Mouse (Mus musculus): Measurements from ENCODE around the gene Ctnnd2. TPM values are rescaled to one million over a fixed set of nuclear protein-coding genes. Genes with fewer than 3 reads are reported as not detected.

The Ctnnd2 gene
- total RNA-seq, 2 experiments from 2014 or later, result 4.1 TPM; not detected in 1

- ATAC-seq (replicated peaks; ENCODE audit: low FRiP score, low TSS enrichment, poor library complexity, severe bottlenecking), result no peak
Measured at GRCm38 (mm10) chr15:30908027-30908426, 735.6 kb downstream of the Ctnnd2 start.

DNA sequence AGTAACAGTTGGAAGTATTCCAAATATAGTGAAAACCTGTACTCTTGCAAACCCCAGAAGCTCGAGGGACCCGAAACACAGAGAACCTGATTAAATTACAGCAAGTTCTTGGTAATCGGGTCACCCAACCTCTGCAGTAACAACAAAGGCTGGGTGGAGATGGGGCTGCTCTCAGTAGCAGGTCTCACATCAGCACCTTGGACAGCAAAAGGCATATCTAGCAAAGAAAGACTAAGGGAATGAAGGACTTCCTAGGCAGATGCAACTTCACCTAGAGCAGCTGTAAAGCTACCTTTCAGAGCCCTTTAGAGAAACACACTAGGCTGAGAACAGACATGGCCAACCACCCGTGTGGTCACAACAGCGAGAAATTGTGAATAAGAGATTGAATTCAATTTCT, 741.0 kb downstream of the Ctnnd2 start:
- no peak for ATAC-seq (replicated peaks; ENCODE audit: low FRiP score, low TSS enrichment, poor library complexity, severe bottlenecking)

GRCm38 (mm10) chr15:30925838-30926237, 753.4 kb downstream of the Ctnnd2 start:
- no peak for ATAC-seq (replicated peaks; ENCODE audit: low FRiP score, low TSS enrichment, poor library complexity, severe bottlenecking)

GRCm38 (mm10) chr15:30927632-30928031, 755.2 kb downstream of the Ctnnd2 start:
- no peak for ATAC-seq (replicated peaks; ENCODE audit: low FRiP score, low TSS enrichment, poor library complexity, severe bottlenecking)

DNA sequence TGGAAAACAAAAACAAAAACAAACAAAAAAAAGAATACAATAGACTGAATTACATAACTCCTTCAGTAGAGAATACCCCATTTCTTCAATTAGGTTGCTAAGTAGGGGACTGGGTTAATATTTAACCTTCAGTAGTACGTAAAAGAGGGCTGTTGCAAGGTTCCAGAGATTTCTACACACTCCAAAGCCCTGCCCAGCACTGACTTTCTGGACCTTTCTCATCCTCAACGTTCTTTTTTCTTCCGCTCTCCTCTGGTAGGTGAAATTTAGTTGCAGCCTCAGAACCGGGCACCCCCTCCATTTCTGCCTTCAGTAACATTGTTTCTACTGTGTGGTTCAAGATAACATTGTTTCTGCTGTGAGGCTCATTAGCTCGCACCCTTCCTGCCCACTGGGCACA, 759.5 kb downstream of the Ctnnd2 start:
- ATAC-seq (replicated peaks; ENCODE audit: low FRiP score, low TSS enrichment, poor library complexity, severe bottlenecking), result no peak

- ATAC-seq (replicated peaks; ENCODE audit: low FRiP score, low TSS enrichment, poor library complexity, severe bottlenecking), result no peak
Measured at GRCm38 (mm10) chr15:30945863-30946262, 773.5 kb downstream of the Ctnnd2 start.

DNA sequence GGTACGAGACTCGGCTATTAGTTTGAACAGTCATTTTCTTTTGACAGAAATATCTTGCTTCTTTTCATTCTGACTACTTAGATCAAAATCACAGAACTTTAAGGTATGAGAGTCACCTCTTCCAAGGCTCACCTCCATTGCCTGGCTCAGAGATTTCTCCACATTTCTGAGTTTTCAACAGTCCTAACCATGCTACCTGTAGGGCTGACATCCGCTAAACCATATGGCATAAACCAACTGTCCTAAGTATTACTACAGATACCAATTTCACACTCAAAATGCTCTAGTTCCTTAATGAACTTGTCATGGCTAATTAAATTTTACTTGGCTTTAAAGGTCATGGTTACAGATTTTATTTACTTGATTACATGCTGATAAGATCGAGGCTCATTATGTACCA, 786.1 kb downstream of the Ctnnd2 start:
- ATAC-seq (replicated peaks; ENCODE audit: low FRiP score, low TSS enrichment, poor library complexity, severe bottlenecking), result no peak

DNA sequence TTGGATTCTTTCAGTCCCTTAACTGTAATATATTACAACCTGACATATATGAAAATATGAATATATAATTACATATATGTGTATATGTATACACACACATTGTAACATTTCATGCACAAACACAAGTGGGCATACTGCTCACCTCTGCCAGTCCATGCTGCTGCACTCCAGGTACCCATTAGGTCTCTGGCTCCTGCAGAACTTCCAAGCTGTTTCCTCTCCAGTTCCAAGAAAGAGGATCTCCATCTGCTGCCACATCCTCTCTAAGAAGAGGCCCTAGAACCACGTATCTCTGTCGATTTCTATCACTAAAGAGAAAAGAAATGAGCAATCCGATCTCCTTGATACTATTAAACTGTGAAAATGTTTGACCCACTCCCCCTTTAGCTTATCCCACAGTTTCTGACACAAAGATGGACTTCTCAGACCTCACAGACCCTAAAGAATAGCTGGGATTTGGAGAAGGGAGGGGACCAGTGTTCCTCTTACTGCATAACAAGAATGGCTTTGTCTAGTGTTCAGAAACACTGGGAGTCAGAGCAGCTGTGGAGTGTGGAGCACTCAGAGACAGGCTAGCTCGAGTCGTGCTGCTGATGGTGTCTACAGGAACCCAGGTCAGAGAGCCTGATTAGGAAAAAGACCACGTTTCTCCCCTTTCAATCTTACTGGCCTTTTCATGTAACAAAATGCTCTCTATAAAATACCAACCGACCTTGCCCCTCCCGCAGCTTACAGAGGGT, 790.2 kb downstream of the Ctnnd2 start:
- no peak for ATAC-seq (replicated peaks; ENCODE audit: low FRiP score, low TSS enrichment, poor library complexity, severe bottlenecking)

GRCm38 (mm10) chr15:30964046-30964445, 791.7 kb downstream of the Ctnnd2 start:
- no peak for ATAC-seq (replicated peaks; ENCODE audit: low FRiP score, low TSS enrichment, poor library complexity, severe bottlenecking)

DNA sequence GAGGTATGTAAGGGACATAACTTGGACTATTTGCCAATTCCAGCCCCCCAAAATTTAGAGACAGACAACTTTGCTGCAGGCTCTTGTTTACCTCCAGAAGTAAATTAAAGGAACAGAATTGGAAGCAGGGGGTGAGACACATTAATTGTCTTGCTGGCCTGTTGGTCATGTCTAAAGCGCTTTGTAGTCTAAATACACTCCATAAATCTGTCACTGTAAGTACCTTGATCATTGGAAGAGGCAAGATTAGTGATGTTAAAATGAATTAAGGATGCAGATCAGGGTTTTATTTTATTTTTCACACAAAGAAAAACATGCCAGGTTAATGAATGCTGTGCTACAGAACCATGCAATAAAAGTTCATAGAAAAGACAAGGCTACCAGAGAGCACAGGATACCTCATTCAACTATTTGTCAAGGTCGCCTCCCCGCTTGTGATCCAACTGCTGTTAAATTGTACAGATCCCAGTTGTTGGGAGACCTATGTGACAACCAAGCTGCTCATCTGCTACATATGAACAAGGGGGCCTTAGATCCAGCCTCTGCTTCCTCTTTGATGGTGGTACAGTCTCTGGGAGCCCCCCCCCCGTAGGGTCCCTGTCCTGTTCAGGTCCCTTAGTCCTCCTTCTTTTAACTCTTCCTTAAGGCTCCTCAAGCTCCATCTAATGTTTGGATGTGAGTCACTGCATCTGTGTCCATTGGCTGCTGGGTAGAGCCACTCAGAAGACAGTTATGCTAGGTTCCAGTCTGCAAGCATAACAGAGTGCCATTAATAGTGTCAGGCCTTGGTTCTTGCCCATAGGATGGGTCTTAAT, 792.7 kb downstream of the Ctnnd2 start:
- ATAC-seq (replicated peaks; ENCODE audit: low FRiP score, low TSS enrichment, poor library complexity, severe bottlenecking), result no peak

DNA sequence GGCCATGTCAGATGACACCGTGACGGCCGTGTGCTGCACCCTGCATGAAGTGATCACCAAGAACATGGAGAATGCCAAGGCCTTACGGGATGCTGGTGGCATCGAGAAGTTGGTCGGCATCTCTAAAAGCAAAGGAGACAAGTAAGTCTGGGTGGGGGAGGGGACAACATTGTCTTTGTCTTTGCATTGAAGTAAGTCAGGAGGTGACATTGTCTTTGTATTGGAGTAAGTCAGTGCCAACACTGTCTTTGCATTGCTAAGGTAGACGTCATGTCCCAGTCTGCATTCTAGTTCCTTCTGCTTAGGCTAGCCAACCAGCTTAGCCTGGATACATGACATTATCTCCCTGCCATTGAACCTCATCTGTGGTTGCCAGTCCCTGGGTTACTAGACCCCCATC, 794.4 kb downstream of the Ctnnd2 start:
- no peak for ATAC-seq (replicated peaks; ENCODE audit: low FRiP score, low TSS enrichment, poor library complexity, severe bottlenecking)

GRCm38 (mm10) chr15:30974436-30974835, 802.0 kb downstream of the Ctnnd2 start:
- ATAC-seq (replicated peaks; ENCODE audit: low FRiP score, low TSS enrichment, poor library complexity, severe bottlenecking), result no peak

GRCm38 (mm10) chr15:30974991-30975775, 802.8 kb downstream of the Ctnnd2 start:
- ATAC-seq (replicated peaks; ENCODE audit: low FRiP score, low TSS enrichment, poor library complexity, severe bottlenecking), result no peak

DNA sequence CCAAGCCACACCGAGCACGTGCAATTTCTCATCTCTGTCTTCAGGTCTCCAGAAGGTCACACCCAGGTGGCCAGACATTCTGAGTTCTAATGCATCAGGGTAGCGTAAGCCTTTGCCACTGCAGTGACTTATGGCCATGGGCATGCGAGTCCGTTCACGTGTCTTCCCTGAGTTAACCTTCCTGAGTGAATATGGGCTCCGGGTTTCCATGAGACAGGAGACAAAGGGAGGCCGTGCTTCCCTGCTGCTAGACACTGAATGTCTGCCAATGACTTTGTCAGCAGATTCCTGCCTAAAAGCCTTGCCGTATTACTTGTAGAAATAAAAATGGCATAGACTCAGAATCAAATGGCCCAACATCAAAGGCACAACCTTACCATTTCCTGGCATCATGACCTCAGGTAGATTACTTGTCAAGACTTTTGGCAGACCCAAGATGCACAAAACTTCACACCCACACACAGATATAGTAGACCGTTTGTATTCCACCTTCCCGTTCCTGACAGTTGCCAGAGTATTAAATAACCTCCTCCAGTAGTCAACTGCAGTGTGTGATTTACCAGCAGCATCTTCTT, 804.9 kb downstream of the Ctnnd2 start:
- ATAC-seq (replicated peaks; ENCODE audit: low FRiP score, low TSS enrichment, poor library complexity, severe bottlenecking), result no peak

DNA sequence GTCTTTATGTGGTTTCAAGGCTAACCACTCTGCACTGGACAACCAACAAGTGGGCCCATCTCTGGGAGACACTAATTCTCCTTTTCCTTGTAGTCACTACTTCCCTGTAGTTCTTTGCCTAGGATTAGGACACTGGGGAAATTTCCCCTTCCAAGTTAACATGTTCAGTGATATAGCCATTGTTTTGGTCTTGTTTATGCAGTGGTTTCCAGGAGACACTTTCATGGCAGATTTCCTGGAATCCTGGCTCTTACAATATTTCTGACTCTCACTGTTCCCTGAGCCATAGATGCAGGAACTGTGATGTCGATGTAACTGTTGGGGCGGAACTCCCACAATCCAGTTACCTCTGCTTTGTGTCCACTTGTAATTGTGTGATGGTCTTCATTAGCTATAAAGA, 814.5 kb downstream of the Ctnnd2 start:
- no peak for ATAC-seq (replicated peaks; ENCODE audit: low FRiP score, low TSS enrichment, poor library complexity, severe bottlenecking)

GRCm38 (mm10) chr15:30990421-30991252, 818.2 kb downstream of the Ctnnd2 start:
- no peak for ATAC-seq (replicated peaks; ENCODE audit: low FRiP score, low TSS enrichment, poor library complexity, severe bottlenecking)

GRCm38 (mm10) chr15:30992357-30992756, 820.0 kb downstream of the Ctnnd2 start:
- no peak for ATAC-seq (replicated peaks; ENCODE audit: low FRiP score, low TSS enrichment, poor library complexity, severe bottlenecking)

DNA sequence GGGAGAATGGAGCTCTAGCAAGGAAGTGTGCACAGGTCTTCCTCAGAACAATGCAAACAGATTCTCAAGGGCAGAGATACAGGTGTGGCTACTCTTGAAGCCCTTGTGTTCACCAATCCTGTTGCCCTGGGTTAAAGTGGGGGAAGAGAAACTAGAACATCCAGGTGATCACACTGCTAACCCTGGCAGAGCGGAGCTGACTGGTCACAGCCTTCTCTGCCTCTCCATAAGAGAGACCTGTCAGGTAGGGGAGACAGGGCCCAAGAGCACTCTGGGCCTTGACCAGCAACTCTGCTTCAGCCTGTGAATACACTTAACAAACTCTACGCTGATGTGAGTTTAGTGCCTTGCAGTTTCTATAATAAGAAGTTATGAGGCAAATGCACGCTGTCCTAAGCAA, 820.5 kb downstream of the Ctnnd2 start:
- ATAC-seq (replicated peaks; ENCODE audit: low FRiP score, low TSS enrichment, poor library complexity, severe bottlenecking), result no peak

- no peak for ATAC-seq (replicated peaks; ENCODE audit: low FRiP score, low TSS enrichment, poor library complexity, severe bottlenecking)
Measured at GRCm38 (mm10) chr15:30995346-30995745, 823.0 kb downstream of the Ctnnd2 start.

Data from megakaryocyte-erythroid progenitor cell, adult 5-6 weeks (primary cell).